Mouse (Mus musculus): Measurements from ENCODE around the gene Lrfn3.

The Lrfn3 gene

GRCm38 (mm10) chr7:30362652-30363343, at the start of gene Lrfn3:
Lrfn3 (minus strand) TSS chr7:30362772.
- DNase-seq (ENCODE audit: low spot score in 2 of 2): peak; percentile 85 to 86

- DNase-seq (ENCODE audit: low spot score in 2 of 2): no peak
These were observed 48.5 kb upstream of the Lrfn3 start for GRCm38 (mm10) chr7:30411023-30411422.

- DNase-seq (ENCODE audit: low spot score in 2 of 2): no peak
These were observed 47.2 kb upstream of the Lrfn3 start for GRCm38 (mm10) chr7:30409789-30410188.

GRCm38 (mm10) chr7:30408639-30409038, 46.1 kb upstream of the Lrfn3 start:
- no peak for DNase-seq (ENCODE audit: low spot score in 2 of 2)

- DNase-seq (ENCODE audit: low spot score in 2 of 2): no peak
These were observed 39.8 kb upstream of the Lrfn3 start for GRCm38 (mm10) chr7:30402343-30402742.

GRCm38 (mm10) chr7:30399671-30400070, 37.1 kb upstream of the Lrfn3 start:
- no peak for DNase-seq (ENCODE audit: low spot score in 2 of 2)

- no peak for DNase-seq (ENCODE audit: low spot score in 2 of 2)
These were observed 32.3 kb upstream of the Lrfn3 start for GRCm38 (mm10) chr7:30394871-30395270.

- peak; percentile 47 to 51 for DNase-seq (ENCODE audit: low spot score in 2 of 2)
These were observed 31.8 kb upstream of the Lrfn3 start for GRCm38 (mm10) chr7:30394379-30394778.

- no peak for DNase-seq (ENCODE audit: low spot score in 2 of 2)
These were observed 31.1 kb upstream of the Lrfn3 start for GRCm38 (mm10) chr7:30393631-30394030.

GRCm38 (mm10) chr7:30392746-30393520, 30.4 kb upstream of the Lrfn3 start:
- no peak for DNase-seq (ENCODE audit: low spot score in 2 of 2)

GRCm38 (mm10) chr7:30384106-30384505, 21.5 kb upstream of the Lrfn3 start:
- no peak for DNase-seq (ENCODE audit: low spot score in 2 of 2)

- DNase-seq (ENCODE audit: low spot score in 2 of 2): no peak
These were observed 17.5 kb upstream of the Lrfn3 start for GRCm38 (mm10) chr7:30380061-30380460.

- DNase-seq (ENCODE audit: low spot score in 2 of 2): peak; percentile 97 to 98
These were observed 11.0 kb upstream of the Lrfn3 start for GRCm38 (mm10) chr7:30373501-30373962.

- no peak for DNase-seq (ENCODE audit: low spot score in 2 of 2)
These were observed 4.9 kb upstream of the Lrfn3 start for GRCm38 (mm10) chr7:30367466-30367865.

GRCm38 (mm10) chr7:30363344-30363738, 769 bp upstream of the Lrfn3 start:
- DNase-seq (ENCODE audit: low spot score in 2 of 2): no peak

- no peak for DNase-seq (ENCODE audit: low spot score in 2 of 2)
These were observed 2.5 kb downstream of the Lrfn3 start for GRCm38 (mm10) chr7:30360028-30360427.

- DNase-seq (ENCODE audit: low spot score in 2 of 2): no peak
These were observed 3.2 kb downstream of the Lrfn3 start for GRCm38 (mm10) chr7:30359276-30359865.

- no peak for DNase-seq (ENCODE audit: low spot score in 2 of 2)
These were observed 4.0 kb downstream of the Lrfn3 start for GRCm38 (mm10) chr7:30358378-30359186.

GRCm38 (mm10) chr7:30354059-30354458, 8.5 kb downstream of the Lrfn3 start:
- DNase-seq (ENCODE audit: low spot score in 2 of 2): no peak

- DNase-seq (ENCODE audit: low spot score in 2 of 2): peak in 1 of 2 experiments; percentile 69
These were observed 9.2 kb downstream of the Lrfn3 start for GRCm38 (mm10) chr7:30353279-30353822.

GRCm38 (mm10) chr7:30347828-30348227, 14.7 kb downstream of the Lrfn3 start:
- peak; percentile 84 to 85 for DNase-seq (ENCODE audit: low spot score in 2 of 2)

All from right cerebral cortex, postnatal 10 days (tissue).